Mouse (Mus musculus): ENCODE measurements around the gene Prkn. TPM values are rescaled to one million over a fixed set of nuclear protein-coding genes. Genes with fewer than 3 reads are reported as not detected.

Prkn gene
- total RNA-seq, 1 experiment, result 1.7 TPM

DNA sequence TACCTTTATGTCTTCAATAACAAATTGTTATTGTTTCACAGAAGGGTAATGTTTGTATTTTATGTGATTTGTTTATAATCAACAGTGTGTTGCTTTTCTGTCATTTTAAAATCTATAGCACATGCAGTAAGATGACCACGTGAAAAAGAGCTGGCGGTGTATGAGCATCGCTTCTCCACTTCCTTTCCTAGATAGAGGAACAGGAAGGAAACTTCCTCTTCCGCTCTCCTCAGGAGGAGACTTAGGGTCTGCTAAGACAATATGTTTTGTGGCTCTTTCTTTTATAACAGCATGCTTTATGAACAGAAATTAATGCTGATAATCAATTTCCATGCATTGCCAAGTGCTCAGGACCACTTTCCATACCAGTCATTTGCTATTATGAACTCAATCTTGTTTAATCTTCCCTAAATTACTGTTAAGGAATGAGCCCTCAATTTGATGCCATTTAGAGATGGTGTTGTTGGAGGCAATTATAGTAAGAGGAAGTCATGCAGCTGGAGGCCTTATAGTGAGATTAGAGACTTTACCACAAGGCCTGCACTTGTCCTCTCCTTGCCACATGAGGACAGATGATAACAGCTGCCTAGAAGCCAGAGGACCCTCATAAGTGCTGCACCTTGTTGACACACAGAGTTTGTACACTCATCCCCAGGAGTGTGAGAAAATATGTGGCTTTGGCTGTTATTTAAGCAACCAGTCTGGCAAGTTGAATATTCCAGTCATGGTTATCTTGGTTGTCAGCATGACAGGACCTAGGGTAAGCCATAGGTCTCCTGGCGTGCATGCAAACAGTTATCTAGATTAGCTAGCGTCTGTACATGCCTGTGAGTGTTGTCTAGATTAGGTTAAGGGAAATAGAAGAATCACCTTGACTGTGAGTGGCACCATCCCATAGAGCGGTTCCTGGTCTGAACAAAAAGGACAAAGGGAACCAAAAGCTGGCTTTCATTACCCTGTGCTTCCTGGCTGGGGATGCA lies 34.3 kb downstream of the Prkn start:
- DNase-seq (ENCODE audit: low read depth, low spot score), result no peak
- Histone ChIP-seq H3K9me3 (ENCODE audit: control insufficient read depth, insufficient read depth, low read depth, low read length) (no peaks in the 10 kb centered on the region), H3K27ac (ENCODE audit: insufficient read depth, low read depth, low read length, poor library complexity, severe bottlenecking) (no peak overlapping the region), H3K4me1 (ENCODE audit: control insufficient read depth in 2 of 2, insufficient read depth in 2 of 2, low read length in 2 of 2, poor library complexity in 1 of 2) (no peaks in the 10 kb centered on the region), H3K9ac (ENCODE audit: insufficient read depth, low read depth, low read length, poor library complexity, severe bottlenecking) (no peak overlapping the region), H3K4me3 (ENCODE audit: insufficient read depth in 1 of 2, low read depth in 1 of 2, low read length in 2 of 2, poor library complexity in 1 of 2, severe bottlenecking in 1 of 2) (no peak overlapping the region), H3K36me3 (ENCODE audit: control insufficient read depth, insufficient read depth, low read length, poor library complexity, severe bottlenecking) (no peaks in the 10 kb centered on the region)
- in situ Hi-C loops (cut with MboI; ENCODE audit: low sequenced_read_pairs in 2 of 2, unreplicated experiment in 2 of 2), result no loop called here
- no peak for TF ChIP-seq ZNF384 (IDR thresholded peaks at IDR 0.05; ENCODE audit: low read depth, low read length)
- TF ChIP-seq CHD2 (IDR thresholded peaks at IDR 0.05; ENCODE audit: low read depth, low read length), result no peak
- no peak for TF ChIP-seq HCFC1 (IDR thresholded peaks at IDR 0.05; ENCODE audit: borderline replicate concordance, insufficient read depth, low read length)

DNA sequence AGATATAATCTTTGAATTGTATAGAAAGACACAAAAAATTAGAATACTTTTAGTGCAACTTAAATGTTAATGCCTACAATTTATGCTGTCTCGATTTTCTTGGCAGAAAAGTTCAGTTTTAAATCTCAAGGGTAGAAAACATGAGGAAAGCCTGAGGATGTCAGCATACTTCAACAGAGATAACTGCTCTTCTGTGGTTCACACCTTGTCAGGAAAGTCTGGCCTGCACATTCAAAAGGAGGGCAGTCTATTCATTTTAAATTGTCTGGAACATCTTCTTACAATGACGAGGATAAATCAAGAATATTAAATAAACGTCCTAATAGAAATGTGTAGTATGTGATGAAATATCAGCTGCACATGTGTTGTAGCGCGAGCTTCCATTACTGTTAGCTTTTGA lies 38.8 kb downstream of the Prkn start:
- in situ Hi-C loops (cut with MboI; ENCODE audit: low sequenced_read_pairs in 2 of 2, unreplicated experiment in 2 of 2), result no loop called here
- H3K4me3 ChIP-seq (ENCODE audit: insufficient read depth in 1 of 2, low read depth in 1 of 2, low read length in 2 of 2, poor library complexity in 1 of 2, severe bottlenecking in 1 of 2), result no peak overlapping the region
- no peak overlapping the region for H3K27ac ChIP-seq (ENCODE audit: insufficient read depth, low read depth, low read length, poor library complexity, severe bottlenecking)
- H3K9me3 ChIP-seq (ENCODE audit: control insufficient read depth, insufficient read depth, low read depth, low read length), result peaks cover 3% of the 10 kb centered on the region; the same call in 1 of the 2 replicates
- no peak overlapping the region for H3K9ac ChIP-seq (ENCODE audit: insufficient read depth, low read depth, low read length, poor library complexity, severe bottlenecking)
- TF ChIP-seq CHD2 (IDR thresholded peaks at IDR 0.05; ENCODE audit: low read depth, low read length) (no peak), HCFC1 (IDR thresholded peaks at IDR 0.05; ENCODE audit: borderline replicate concordance, insufficient read depth, low read length) (no peak), MAFK (IDR thresholded peaks at IDR 0.05; ENCODE audit: insufficient read depth, low read depth, low read length) (no peak), ZNF384 (IDR thresholded peaks at IDR 0.05; ENCODE audit: low read depth, low read length) (no peak), ZC3H11A (IDR thresholded peaks at IDR 0.05; ENCODE audit: borderline replicate concordance, low read depth, low read length) (no peak)
- DNase-seq (ENCODE audit: low read depth, low spot score), result no peak
- H3K36me3 ChIP-seq (ENCODE audit: control insufficient read depth, insufficient read depth, low read length, poor library complexity, severe bottlenecking), result no peaks in the 10 kb centered on the region
- no peaks in the 10 kb centered on the region for H3K4me1 ChIP-seq (ENCODE audit: control insufficient read depth in 2 of 2, insufficient read depth in 2 of 2, low read length in 2 of 2, poor library complexity in 1 of 2)

DNA sequence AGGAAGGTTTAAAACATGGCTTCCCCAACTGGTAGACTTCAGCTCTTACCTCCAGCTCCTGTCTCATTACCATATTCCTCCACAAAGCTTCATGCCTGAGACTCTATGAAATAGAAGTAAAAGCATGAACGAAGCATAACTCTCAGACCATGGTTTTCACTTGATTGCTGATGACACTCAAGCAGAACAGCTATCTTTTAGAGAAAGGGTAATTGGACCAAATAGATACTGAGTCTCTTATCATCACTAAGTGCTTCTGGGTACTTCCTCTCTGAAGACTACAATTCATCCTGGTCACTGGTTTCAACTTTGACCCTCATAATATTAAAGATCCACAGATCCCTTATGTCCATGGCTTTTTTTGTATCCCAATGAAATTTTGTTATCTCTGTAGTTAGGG lies 42.1 kb downstream of the Prkn start:
- in situ Hi-C loops (cut with MboI; ENCODE audit: low sequenced_read_pairs in 2 of 2, unreplicated experiment in 2 of 2), result no loop called here
- no peak overlapping the region for H3K27ac ChIP-seq (ENCODE audit: insufficient read depth, low read depth, low read length, poor library complexity, severe bottlenecking)
- DNase-seq (ENCODE audit: low read depth, low spot score), result no peak

DNA sequence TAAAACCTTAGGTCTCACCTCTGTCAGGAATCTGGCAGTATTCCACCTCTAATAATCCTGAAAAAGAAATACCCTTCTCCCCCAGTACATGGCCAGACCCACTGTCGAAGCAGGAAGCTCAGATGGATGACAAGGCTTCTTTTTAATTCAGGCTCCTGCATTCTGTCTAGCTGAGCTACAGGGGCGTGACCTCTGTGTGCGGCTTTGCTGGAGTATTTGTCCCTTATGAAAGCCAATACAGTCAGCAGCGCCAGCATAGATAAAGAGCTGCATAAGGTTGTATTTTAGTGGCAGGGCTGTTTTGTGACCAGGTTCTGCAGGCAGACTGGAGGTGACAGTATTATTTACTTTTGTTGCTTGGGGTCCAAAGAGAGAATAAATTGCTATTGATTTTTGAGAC lies 47.7 kb downstream of the Prkn start:
- Histone ChIP-seq H3K4me3 (ENCODE audit: insufficient read depth in 1 of 2, low read depth in 1 of 2, low read length in 2 of 2, poor library complexity in 1 of 2, severe bottlenecking in 1 of 2) (no peak overlapping the region), H3K4me1 (ENCODE audit: control insufficient read depth in 2 of 2, insufficient read depth in 2 of 2, low read length in 2 of 2, poor library complexity in 1 of 2) (no peaks in the 10 kb centered on the region), H3K27ac (ENCODE audit: insufficient read depth, low read depth, low read length, poor library complexity, severe bottlenecking) (no peak overlapping the region), H3K36me3 (ENCODE audit: control insufficient read depth, insufficient read depth, low read length, poor library complexity, severe bottlenecking) (no peaks in the 10 kb centered on the region), H3K9ac (ENCODE audit: insufficient read depth, low read depth, low read length, poor library complexity, severe bottlenecking) (no peak overlapping the region), H3K9me3 (ENCODE audit: control insufficient read depth, insufficient read depth, low read depth, low read length) (no peaks in the 10 kb centered on the region)
- no peak for TF ChIP-seq ZC3H11A (IDR thresholded peaks at IDR 0.05; ENCODE audit: borderline replicate concordance, low read depth, low read length)
- no peak for TF ChIP-seq MAFK (IDR thresholded peaks at IDR 0.05; ENCODE audit: insufficient read depth, low read depth, low read length)
- no peak for TF ChIP-seq ZNF384 (IDR thresholded peaks at IDR 0.05; ENCODE audit: low read depth, low read length)
- no peak for TF ChIP-seq CHD2 (IDR thresholded peaks at IDR 0.05; ENCODE audit: low read depth, low read length)
- TF ChIP-seq HCFC1 (IDR thresholded peaks at IDR 0.05; ENCODE audit: borderline replicate concordance, insufficient read depth, low read length), result no peak
- no peak for DNase-seq (ENCODE audit: low read depth, low spot score)
- in situ Hi-C loops (cut with MboI; ENCODE audit: low sequenced_read_pairs in 2 of 2, unreplicated experiment in 2 of 2), result no loop called here

More for the DNA sequence above, 42.1 kb downstream of the Prkn start:
- Histone ChIP-seq H3K36me3 (ENCODE audit: control insufficient read depth, insufficient read depth, low read length, poor library complexity, severe bottlenecking) (no peaks in the 10 kb centered on the region), H3K9me3 (ENCODE audit: control insufficient read depth, insufficient read depth, low read depth, low read length) (peaks cover 3% of the 10 kb centered on the region; the same call in 1 of the 2 replicates), H3K4me1 (ENCODE audit: control insufficient read depth in 2 of 2, insufficient read depth in 2 of 2, low read length in 2 of 2, poor library complexity in 1 of 2) (no peaks in the 10 kb centered on the region), H3K4me3 (ENCODE audit: insufficient read depth in 1 of 2, low read depth in 1 of 2, low read length in 2 of 2, poor library complexity in 1 of 2, severe bottlenecking in 1 of 2) (no peak overlapping the region), H3K9ac (ENCODE audit: insufficient read depth, low read depth, low read length, poor library complexity, severe bottlenecking) (no peak overlapping the region)
- TF ChIP-seq CHD2 (IDR thresholded peaks at IDR 0.05; ENCODE audit: low read depth, low read length) (no peak), MAFK (IDR thresholded peaks at IDR 0.05; ENCODE audit: insufficient read depth, low read depth, low read length) (no peak), ZC3H11A (IDR thresholded peaks at IDR 0.05; ENCODE audit: borderline replicate concordance, low read depth, low read length) (no peak), HCFC1 (IDR thresholded peaks at IDR 0.05; ENCODE audit: borderline replicate concordance, insufficient read depth, low read length) (no peak), ZNF384 (IDR thresholded peaks at IDR 0.05; ENCODE audit: low read depth, low read length) (no peak)
